Mouse (Mus musculus): ENCODE measurements around the gene Pwp1.
"Not testable (repeated sequence)": the region's sequence is repeated elsewhere in the genome, so short reads cannot be mapped to it uniquely, and the experiment has no call there.

The Pwp1 gene

DNA sequence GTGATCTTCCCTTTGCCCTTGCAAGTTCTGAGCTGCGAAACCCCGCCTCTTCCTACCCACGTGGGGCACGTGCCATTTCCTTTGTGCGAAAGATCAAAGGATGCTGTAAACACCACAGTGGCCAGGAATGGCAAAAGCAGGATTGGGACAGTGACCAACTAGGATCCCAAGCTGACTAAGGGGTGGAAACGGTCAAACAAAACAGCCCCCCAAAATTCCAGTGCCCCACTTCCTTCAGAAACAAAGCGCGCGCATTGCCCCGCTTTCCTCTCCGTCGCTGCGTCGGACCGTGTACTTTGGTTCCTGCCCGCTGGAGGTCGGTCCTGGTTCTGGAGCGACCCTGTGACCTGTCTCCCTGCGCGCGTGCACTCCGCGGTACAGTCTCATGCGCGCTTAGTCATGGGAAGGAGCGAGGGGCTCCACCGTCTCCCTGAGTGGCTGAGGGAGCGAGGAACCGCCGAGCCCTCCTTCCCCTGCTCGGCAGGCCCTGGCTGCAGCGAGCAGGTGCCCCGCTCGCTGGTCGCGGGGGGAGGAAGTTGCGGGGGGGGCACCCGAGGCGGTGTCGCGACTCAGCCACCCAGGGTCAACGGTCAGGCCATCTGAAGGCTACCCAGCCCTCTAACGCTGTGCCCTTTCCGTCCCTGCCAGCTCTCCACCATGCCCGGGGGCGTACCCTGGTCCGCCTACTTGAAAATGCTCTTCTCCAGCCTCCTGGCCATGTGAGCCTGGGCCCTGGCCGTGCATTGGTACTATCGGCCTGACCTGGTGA is at the start of gene Pwp1:
TSS of gene Pwp1 (plus strand) at position 410 of the 769 bp plus-strand sequence.
- DNase-seq (ENCODE audit: low spot score), result peak; percentile 3

DNA sequence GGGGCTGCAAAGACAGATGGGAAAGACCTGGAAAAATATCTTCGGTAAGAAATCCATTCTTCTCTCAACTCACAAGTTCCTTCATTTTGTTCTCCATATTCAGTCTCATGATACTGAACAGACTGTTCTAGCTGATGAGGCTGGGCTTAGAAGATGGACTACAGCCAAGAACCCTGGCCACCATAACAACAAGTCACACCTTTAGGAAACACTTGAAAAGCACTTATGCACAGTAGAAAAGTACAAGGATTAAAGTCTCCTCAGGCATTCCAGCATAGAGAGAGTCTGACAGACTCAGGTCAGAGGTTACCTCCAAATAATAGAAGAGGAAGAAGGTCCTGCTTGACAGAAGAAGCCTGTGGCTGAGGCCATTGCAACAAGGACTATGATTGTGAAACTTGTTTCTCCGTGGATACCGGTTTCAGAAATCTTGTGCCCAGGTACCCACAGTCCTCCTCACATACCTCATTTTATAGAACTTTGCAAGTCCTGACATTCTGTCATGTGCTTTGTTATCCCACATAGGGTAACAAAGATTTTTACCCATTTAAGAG is 7.1 kb upstream of the Pwp1 start:
- not testable (repeated sequence) for DNase-seq (ENCODE audit: low spot score)

DNA sequence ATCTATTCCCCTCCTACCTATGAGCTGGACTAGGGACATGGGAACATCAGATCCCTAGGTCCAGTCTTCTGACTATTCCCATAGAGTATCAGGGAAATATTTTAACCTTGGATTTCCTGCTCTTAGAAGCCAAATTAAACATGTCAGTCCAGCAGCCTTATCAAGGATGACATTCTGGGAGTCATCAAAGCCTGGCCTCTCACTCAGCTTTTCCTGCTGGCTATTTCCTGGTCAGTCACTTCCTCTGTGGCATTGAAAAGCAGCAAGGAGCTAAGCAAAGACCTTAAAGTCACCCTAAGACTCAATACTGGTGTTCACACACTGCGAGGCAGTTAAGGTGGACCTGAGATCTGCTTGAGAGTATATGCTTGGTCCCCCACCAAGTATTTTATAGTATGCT is 5.5 kb upstream of the Pwp1 start:
- DNase-seq (ENCODE audit: low spot score), result not testable (repeated sequence)

DNA sequence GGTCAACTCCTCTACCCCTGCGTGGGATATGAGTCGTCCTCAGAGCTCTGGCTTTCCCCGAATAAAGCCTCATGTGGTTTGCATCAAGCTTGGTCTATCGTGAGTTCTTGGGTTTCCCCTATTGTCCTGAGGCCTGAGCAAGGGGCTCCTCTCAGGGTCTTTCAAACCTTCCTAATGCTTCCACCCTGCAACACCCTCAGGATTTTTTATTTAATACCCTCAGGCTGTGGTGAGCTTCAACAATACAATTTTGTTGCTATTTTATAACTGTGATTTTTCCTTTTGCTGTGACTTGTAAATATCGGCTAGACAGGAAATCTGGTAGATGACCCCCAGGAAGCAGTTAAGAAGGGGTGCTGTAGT is 591 bp upstream of the Pwp1 start:
- DNase-seq (ENCODE audit: low spot score), result not testable (repeated sequence)

- DNase-seq (ENCODE audit: low spot score), result no peak
These were observed 17.0 kb downstream of the Pwp1 start for GRCm38 (mm10) chr10:85846105-85846862.

GRCm38 (mm10) chr10:85871698-85872478 is 42.6 kb downstream of the Pwp1 start:
- DNase-seq (ENCODE audit: low spot score), result peak; percentile 94

DNA sequence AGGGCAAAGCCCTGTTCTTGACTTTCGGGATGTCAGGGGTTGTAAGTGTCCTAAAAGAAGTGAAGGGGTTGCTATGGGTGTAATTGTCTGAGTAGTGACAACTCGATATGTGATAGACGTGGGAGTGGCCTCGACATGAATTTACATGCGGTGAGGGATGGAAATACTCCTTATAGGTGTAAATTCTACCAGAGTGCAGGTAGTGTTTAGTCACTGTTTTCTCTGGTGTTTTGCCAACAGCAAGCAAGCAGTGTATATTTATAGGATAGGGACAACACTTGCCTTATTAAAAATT is 43.1 kb downstream of the Pwp1 start:
- DNase-seq (ENCODE audit: low spot score), result no peak

DNA sequence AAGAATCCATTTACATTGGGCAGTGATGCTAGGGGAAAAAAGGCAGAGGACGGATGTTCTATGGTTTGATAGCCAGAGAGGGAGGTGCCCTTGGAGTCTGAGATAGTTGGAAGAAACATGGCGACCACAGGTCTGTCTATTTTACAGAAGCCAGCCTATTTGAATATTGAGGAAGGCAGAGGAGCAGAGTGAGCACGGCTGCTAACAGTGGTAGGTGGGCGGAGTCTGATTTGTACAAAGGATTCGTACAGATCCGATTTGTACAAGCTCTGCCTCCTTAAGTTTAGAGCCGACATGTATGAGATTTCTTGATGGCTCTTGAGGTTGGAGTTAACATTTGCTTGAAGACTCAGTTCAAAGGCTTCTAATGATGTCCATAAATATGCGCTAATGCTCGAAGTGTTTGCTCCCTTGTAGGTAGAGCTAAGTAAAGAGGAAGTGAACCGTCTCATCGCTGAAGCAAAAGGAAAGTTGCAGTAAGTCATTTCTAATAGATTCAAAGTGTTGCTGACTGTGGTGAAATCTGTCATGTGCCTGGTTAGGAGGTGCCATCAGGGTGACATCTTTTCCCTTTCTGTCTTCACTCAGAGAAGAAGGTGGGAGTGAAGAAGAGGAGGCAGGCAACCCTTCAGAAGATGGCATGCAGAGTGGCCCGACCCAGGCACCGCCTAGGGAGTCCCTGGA is 44.7 kb downstream of the Pwp1 start:
- no peak for DNase-seq (ENCODE audit: low spot score)

DNA sequence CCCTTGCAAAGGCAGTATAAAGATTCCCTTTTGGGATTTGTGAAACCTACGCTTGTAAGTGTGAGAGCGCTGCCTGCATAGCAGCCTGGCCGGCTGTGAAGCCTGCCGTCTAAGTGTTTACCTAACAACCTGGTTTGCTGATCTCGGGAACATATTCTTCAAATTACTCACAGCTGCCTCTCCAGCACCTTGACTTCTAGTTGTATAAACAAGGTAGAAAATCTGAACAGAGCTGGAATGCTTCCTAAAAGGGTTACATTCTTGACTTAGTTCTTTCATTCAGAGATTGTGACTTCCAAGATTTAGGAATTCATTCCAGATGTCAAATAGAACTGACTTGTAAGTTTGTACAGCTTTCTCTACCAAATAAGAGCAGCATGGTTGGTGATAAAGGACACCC is 46.5 kb downstream of the Pwp1 start:
- DNase-seq (ENCODE audit: low spot score), result no peak

DNA sequence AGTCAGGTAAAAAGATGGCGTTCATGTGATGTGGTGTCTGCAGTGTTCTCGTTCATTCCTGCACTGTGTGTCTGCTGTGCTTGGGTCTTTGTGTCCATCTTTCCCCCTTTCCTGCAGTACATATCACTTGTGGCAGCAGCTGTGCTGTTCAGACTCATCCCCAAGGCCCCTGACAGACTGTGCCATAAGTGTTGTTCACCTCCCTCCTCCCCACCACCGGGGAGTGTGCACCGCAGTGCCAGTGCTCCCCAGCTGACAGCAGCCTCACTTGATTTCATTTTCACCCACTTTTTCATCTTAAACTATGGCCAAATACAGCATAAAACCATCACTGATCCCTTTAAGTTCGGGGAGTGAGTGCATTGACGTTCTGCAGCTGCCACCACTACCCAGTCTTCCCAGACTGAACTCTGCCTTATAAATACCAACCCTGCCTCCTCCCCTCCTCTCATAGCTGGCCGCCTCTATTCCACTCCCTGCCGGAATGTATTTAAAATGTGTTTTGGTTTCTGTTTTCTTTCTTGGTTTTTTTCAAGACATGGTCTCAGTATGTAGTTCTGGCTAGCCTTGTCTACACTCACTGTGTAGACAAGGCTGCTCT is 50.7 kb downstream of the Pwp1 start:
- no peak for DNase-seq (ENCODE audit: low spot score)

DNA sequence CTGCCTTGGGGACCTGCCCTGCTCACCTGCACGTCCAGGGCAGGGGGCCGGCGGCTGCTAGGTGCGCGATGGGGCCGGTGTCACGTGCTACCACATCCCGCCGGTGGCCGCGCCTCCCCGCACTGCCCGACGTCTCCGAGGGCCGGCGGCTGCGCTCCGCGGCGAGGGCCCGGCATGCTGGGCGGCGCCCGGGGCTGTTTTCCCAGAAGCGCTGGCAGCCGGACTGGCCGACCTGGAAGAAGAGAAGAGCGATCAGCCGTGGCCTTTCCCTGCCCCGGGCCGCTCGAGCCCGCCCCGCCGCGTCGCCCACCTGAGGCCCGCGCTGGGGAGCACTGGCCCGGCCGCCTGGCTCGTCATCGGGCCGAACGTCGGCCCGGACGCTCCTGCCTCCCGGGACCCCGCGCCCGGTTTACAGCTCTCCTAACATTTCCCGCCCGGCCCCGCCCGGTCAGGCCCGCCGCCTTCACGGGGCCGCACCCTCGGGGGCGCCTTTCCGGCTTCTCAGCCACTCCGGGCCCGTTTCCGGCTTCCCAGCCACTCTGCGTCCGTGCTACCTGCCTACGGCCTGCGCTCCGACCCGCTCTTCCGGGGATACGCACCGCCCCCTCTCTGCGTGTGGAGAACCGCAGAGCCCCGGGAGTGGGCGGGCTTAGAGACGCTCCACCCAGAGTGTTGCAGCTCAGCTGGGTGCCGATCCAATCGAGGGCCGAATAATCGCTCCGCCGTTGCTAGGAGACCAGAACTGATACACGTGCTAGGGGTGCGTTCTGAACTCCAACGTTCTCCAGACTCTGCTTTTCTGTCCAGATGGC is 87.4 kb downstream of the Pwp1 start, which contains the start of gene Prdm4:
TSS of gene Prdm4 (minus strand) at position 645 of the 812 bp plus-strand sequence.
- peak; percentile 95 for DNase-seq (ENCODE audit: low spot score)

GRCm38 (mm10) chr10:85927676-85928445 is 98.6 kb downstream of the Pwp1 start, which contains the start of gene Ascl4:
TSS of gene Ascl4 (plus strand) at chr10:85927681.
- peak; percentile 6 for DNase-seq (ENCODE audit: low spot score)

DNA sequence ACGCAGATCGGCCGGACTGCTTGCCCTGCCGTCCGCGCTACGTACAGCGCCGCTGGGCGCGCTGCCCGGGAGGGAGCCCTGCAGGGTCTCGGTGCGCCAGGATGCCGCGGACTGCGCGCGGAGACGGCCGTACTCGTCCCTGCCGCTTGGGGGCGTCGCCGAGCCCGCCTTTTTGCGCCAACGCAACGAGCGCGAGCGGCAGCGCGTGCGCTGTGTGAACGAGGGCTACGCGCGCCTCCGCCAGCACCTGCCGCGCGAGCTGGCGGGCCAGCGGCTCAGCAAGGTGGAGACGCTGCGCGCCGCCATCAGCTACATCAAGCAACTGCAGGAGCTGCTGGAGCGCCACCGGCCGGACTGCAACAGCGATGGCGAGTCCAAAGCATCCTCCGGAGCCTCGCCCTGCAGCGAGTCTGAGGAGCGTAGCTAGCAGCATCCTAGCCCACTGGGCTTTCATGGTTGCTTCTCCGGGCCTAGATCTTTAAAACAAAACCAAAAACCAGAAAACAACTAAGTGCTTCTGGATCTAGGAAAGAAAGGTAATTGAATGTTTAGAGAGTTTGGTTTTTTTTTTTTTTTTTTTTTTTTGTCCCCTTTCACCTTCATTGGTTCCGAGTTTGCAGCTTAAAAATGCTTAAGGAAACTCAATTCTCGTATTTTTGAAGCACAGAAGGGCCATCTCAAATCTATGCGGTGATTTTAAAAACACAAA is 99.4 kb downstream of the Pwp1 start:
- DNase-seq (ENCODE audit: low spot score), result peak; percentile 48

GRCm38 (mm10) chr10:85929208-85929591 is 99.9 kb downstream of the Pwp1 start:
- DNase-seq (ENCODE audit: low spot score), result no peak

- DNase-seq (ENCODE audit: low spot score), result no peak
These were observed 100.7 kb downstream of the Pwp1 start for GRCm38 (mm10) chr10:85929962-85930361.

GRCm38 (mm10) chr10:85936280-85936965 is 107.1 kb downstream of the Pwp1 start:
- no peak for DNase-seq (ENCODE audit: low spot score)

Measured in urinary bladder, postnatal 25 days (tissue).